Mouse (Mus musculus) heart, postnatal 0 days (tissue): Measurements from ENCODE around the gene Emx2.

Source experiments
- CTCF ChIP-seq: IDR thresholded peaks from 2 replicates; pipeline ENCODE4 v1.5.1; 2016; ENCODE audit warnings: antibody characterized with exemption, control low read depth, low read depth
- EP300 ChIP-seq: IDR thresholded peaks from 2 replicates; pipeline ENCODE4 v1.6.1; 2016; ENCODE audit warnings: antibody characterized with exemption, low read depth

DNA sequence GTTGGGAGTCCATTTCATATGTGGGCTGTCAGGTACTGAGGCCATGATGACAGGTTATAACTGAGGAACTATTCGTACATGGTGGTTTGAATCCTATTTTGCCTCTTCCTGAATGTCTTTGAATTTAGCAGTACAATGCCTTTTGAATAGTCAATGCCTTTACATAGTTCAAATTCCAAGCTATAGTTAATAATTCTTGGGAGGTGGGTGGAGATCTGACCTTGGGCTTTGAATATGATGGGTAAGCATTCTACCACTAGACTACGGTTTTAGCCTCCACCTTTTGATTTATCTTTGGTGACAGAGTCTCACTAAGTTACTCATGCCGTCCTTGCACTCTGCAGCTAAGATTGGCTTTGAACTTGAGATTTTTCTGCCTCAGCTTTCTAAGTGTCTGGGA is 55.0 kb downstream of the Emx2 start:
- TF ChIP-seq EP300 = no peak
- no peak for TF ChIP-seq CTCF
